ENCODE assay signal across 9 mouse cellular contexts in genomic region chr8:120224521-120225420, GRCm38 (mm10). TPM values are rescaled to one million over a fixed set of nuclear protein-coding genes. Genes with fewer than 3 reads are reported as not detected.
DNase-seq lines count a peak whose midpoint lies in the region; TF ChIP-seq lines count a peak whose summit lies in the region.
"Had no signal": no experiment of that assay in that cellular context is flagged by ENCODE, and none has a peak within 500 bp of the region (broad histone marks: within the 10 kb centered on the region; RNA-seq: fewer than 3 reads in every experiment).

No protein-coding gene starts in this region.

- H3K27ac ChIP-seq in left cerebral cortex, adult 2 months: peak overlapping the region; percentile 36; the same call in 1 of the 2 replicates

- DNase-seq in left cerebral cortex, adult 2 months (ENCODE audit: extremely low spot score in 1 of 2, low spot score in 2 of 2): no peak
- no peak for DNase-seq in left cerebral cortex, postnatal 14 days (ENCODE audit: low spot score in 2 of 2)
- DNase-seq in embryo, embryonic 10.5 days (ENCODE audit: low spot score): peak; percentile 40
- DNase-seq in forelimb bud, embryonic 11.5 days (ENCODE audit: low read depth, low spot score): peak; percentile 51
- peak; percentile 73 for DNase-seq in retina, postnatal 1 day
- DNase-seq in right cerebral cortex, postnatal 4 days: no peak
- DNase-seq in gastrocnemius, adult 8-10 months (ENCODE audit: low spot score in 2 of 2): no peak
- DNase-seq: heart, postnatal 4 days; liver, postnatal 0 days had no signal

- TF ChIP-seq CTCF in left cerebral cortex, adult 2 months (IDR thresholded peaks at IDR 0.05): no peak

- no peak overlapping the region for H3K4me3 ChIP-seq in left cerebral cortex, adult 2 months

- intact Hi-C loops in left cerebral cortex, adult 2 months (cut with DNase I): loop anchor here (1.0 kb wide), 1 partner anchor 374 kb away; no protein-coding TSS in a partner anchor
- intact Hi-C loops in left cerebral cortex, postnatal 14 days (cut with DNase I): no loop called here

RNA-seq across cellular contexts. Expression of gene Gse1, which starts 3.5 kb away (rescaled TPM):
- total RNA-seq in left cerebral cortex, adult 2 months (2021): 100 to 1,000 TPM in 1 of 2 experiments, 10 to 100 TPM in 1; 77.7 to 105 TPM
- 10 to 100 TPM; 49.0 to 57.3 TPM for total RNA-seq in left cerebral cortex, postnatal 14 days (2021)
- 10 to 100 TPM; 32.6 to 36.2 (median 34.6) TPM for total RNA-seq in gastrocnemius, adult 8-10 months (2022)

RNA-seq across cellular contexts. Expression of gene Fam92b, which starts 47.5 kb away (rescaled TPM):
- total RNA-seq in left cerebral cortex, adult 2 months (2021): 1 to 10 TPM in 1 of 2 experiments, under 1 TPM in 1; 0.68 to 1.0 TPM
- total RNA-seq in left cerebral cortex, postnatal 14 days (2021): under 1 TPM in 1 of 2 experiments, not detected in 1; 0.47 TPM
- not detected for total RNA-seq in gastrocnemius, adult 8-10 months (2022)
- total RNA-seq: heart, postnatal 4 days had no signal

Comparison
In these comparisons a context has a peak if more than half of its experiments do, and no peak if none do; other contexts are left out.
1. DNase-seq: peak in embryo, embryonic 10.5 days (single experiment), forelimb bud, embryonic 11.5 days (single experiment) and retina, postnatal 1 day (single experiment); none in left cerebral cortex, adult 2 months (0 of 2), left cerebral cortex, postnatal 14 days (0 of 2), right cerebral cortex, postnatal 4 days (single experiment) and gastrocnemius, adult 8-10 months (0 of 2).